Mouse (Mus musculus) G1E (cell line): ENCODE data around the gene Rnf187. TPM values are rescaled to one million over a fixed set of nuclear protein-coding genes. Genes with fewer than 3 reads are reported as not detected.

Source experiments
- ATAC-seq: 2 replicates; pipeline ENCODE4 v1.8.0; 2016; ENCODE audit warnings: mild to moderate bottlenecking; ENCODE audit not compliant: insufficient number of reproducible peaks, poor library complexity, low FRiP score, severe bottlenecking; ENCODE audit errors: extremely low read depth
- DNase-seq: peaks from one replicate; pipeline ENCODE4 v3.0.0; 2012; ENCODE audit warnings: low spot score
- H3K27me3 ChIP-seq: 2 replicates; pipeline ENCODE4 v1.6.1; 2012; ENCODE audit warnings: mild to moderate bottlenecking, low read length, inconsistent platforms; ENCODE audit not compliant: insufficient read depth
- H3K36me3 ChIP-seq: replicated peaks from 2 replicates; pipeline ENCODE3; 2012; ENCODE audit warnings: mild to moderate bottlenecking, inconsistent platforms
- H3K4me1 ChIP-seq: 2 replicates; pipeline ENCODE4 v1.6.1; 2012; ENCODE audit warnings: low read depth, low read length, inconsistent platforms, mixed read lengths; ENCODE audit not compliant: insufficient read depth
- H3K4me3 ChIP-seq: 2 replicates; pipeline ENCODE4 v1.5.1; 2012; ENCODE audit warnings: low read depth, mild to moderate bottlenecking, inconsistent platforms, low read length, moderate library complexity, mixed read lengths
- H3K9me3 ChIP-seq: replicated peaks from 2 replicates; pipeline ENCODE4 v1.6.1; 2012; ENCODE audit warnings: inconsistent platforms
- CTCF ChIP-seq: IDR thresholded peaks from 2 replicates; pipeline ENCODE4 v1.5.1; 2012; ENCODE audit warnings: low read depth, low read length, inconsistent platforms, mixed read lengths
- GATA1 ChIP-seq: IDR thresholded peaks from 2 replicates; pipeline ENCODE4 v1.6.1; 2012; ENCODE audit warnings: borderline replicate concordance, low read length, inconsistent platforms, mixed read lengths
- GATA2 ChIP-seq: IDR thresholded peaks from 2 replicates; pipeline ENCODE4 v1.6.1; 2012; ENCODE audit warnings: low read depth, low read length, inconsistent platforms, borderline replicate concordance
- POLR2AphosphoS5 ChIP-seq: IDR thresholded peaks from 2 replicates; pipeline ENCODE4 v1.6.1; 2012; ENCODE audit warnings: low read depth, low read length, inconsistent platforms; ENCODE audit not compliant: insufficient replicate concordance
- TAL1 ChIP-seq: conservative IDR thresholded peaks from 2 replicates; pipeline ENCODE4 v1.6.1; 2012; ENCODE audit warnings: low read depth, low read length, inconsistent platforms, mixed read lengths
- polyA plus RNA-seq: library from polyadenylated mRNA; stranded (reverse); fragments of >175 nt; gene quantifications from 2 replicates; pipeline ENCODE4 v1.2.3, GENCODE M21; 2012
- total RNA-seq, 2 experiments: library from RNA; stranded (forward) in 1 of 2; stranded (reverse) in 1 of 2; fragments of 200-1000 nt in 1 of 2; fragments of >200 nt in 1 of 2; fragmentation: Nextera tagmentation in 1 of 2; gene quantifications; 2 replicates each; pipeline ENCODE4 v1.2.3; 2014 to 2017

The Rnf187 gene
- total and polyA plus RNA-seq, 3 experiments: 55.7 to 225 (median 72.8) TPM

DNA sequence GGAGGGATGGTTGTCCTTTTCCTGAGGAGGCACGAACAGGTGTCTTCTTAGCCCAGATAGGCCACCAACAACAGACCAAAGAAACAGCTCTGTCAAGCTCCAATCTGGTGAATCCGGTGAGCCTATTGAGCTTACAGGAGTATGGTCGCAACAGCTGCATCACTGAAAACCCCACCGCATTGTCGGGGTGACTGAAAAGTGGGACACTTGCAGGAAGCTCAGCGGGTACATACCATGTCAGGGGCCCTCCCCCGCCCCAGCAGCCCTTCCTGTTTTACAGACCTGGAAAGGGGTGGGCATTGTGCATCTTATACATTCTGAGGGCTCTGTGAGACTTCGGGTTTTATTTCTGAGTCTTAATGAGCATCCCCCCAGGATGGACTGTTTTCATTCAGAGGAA lies 55.0 kb downstream of the Rnf187 start:
- H3K4me3 ChIP-seq: no peak overlapping the region
- ATAC-seq: no peak
- H3K4me1 ChIP-seq: no peaks in the 10 kb centered on the region
- TF ChIP-seq GATA1 (no peak), POLR2AphosphoS5 (no peak), TAL1 (no peak), CTCF (no peak), GATA2 (no peak)
- no peak for DNase-seq
- no peaks in the 10 kb centered on the region for H3K36me3 ChIP-seq
- no peaks in the 10 kb centered on the region for H3K9me3 ChIP-seq
- peaks cover 6% of the 10 kb centered on the region for H3K27me3 ChIP-seq

Other genes starting within 250 kb of the Rnf187 start
Only the 20 nearest of the 21 such genes appear.
- not detected in 2 replicates for gene Olfr319, start 239.8 kb downstream of the Rnf187 start, total RNA-seq (2014; fragmentation: Nextera tagmentation)
- gene Olfr319, start 239.8 kb downstream of the Rnf187 start, total RNA-seq (2017): 0.27 TPM in 1 of 2 replicates, not detected in the other
- not detected in 2 replicates for gene Olfr319, start 239.8 kb downstream of the Rnf187 start, polyA plus RNA-seq
- 0.45 TPM in 1 of 2 replicates, not detected in the other for gene Olfr318, start 214.9 kb downstream of the Rnf187 start, total RNA-seq (2014; fragmentation: Nextera tagmentation)
- gene Olfr318, start 214.9 kb downstream of the Rnf187 start, total RNA-seq (2017): 0.06 and 0.33 TPM in 2 replicates
- not detected in 2 replicates for gene Olfr318, start 214.9 kb downstream of the Rnf187 start, polyA plus RNA-seq
- not detected in 2 replicates for gene Olfr317, start 199.7 kb downstream of the Rnf187 start, total RNA-seq (2014; fragmentation: Nextera tagmentation)
- gene Olfr317, start 199.7 kb downstream of the Rnf187 start, total RNA-seq (2017): not detected in 2 replicates
- gene Olfr317, start 199.7 kb downstream of the Rnf187 start, polyA plus RNA-seq: not detected in 2 replicates
- gene Olfr316, start 186.2 kb downstream of the Rnf187 start, total RNA-seq (2014; fragmentation: Nextera tagmentation): not detected in 2 replicates
- 0.06 and 0.33 TPM in 2 replicates for gene Olfr316, start 186.2 kb downstream of the Rnf187 start, total RNA-seq (2017)
- not detected in 2 replicates for gene Olfr316, start 186.2 kb downstream of the Rnf187 start, polyA plus RNA-seq
- not detected in 2 replicates for gene Olfr315, start 165.7 kb downstream of the Rnf187 start, total RNA-seq (2014; fragmentation: Nextera tagmentation)
- not detected in 2 replicates for gene Olfr315, start 165.7 kb downstream of the Rnf187 start, total RNA-seq (2017)
- gene Olfr315, start 165.7 kb downstream of the Rnf187 start, polyA plus RNA-seq: not detected in 2 replicates
- not detected in 2 replicates for gene Olfr314, start 156.0 kb downstream of the Rnf187 start, total RNA-seq (2014; fragmentation: Nextera tagmentation)
- 0.05 and 0.06 TPM in 2 replicates for gene Olfr314, start 156.0 kb downstream of the Rnf187 start, total RNA-seq (2017)
- not detected in 2 replicates for gene Olfr314, start 156.0 kb downstream of the Rnf187 start, polyA plus RNA-seq
- not detected in 2 replicates for gene Fam183b, start 137.0 kb downstream of the Rnf187 start, total RNA-seq (2014; fragmentation: Nextera tagmentation)
- gene Fam183b, start 137.0 kb downstream of the Rnf187 start, total RNA-seq (2017): not detected in 2 replicates
- gene Fam183b, start 137.0 kb downstream of the Rnf187 start, polyA plus RNA-seq: not detected in 2 replicates
- gene Olfr313, start 123.9 kb downstream of the Rnf187 start, total RNA-seq (2014; fragmentation: Nextera tagmentation): not detected in 2 replicates
- gene Olfr313, start 123.9 kb downstream of the Rnf187 start, total RNA-seq (2017): 0.11 TPM in 1 of 2 replicates, not detected in the other
- gene Olfr313, start 123.9 kb downstream of the Rnf187 start, polyA plus RNA-seq: not detected in 2 replicates
- not detected in 2 replicates for gene Olfr312, start 109.7 kb downstream of the Rnf187 start, total RNA-seq (2014; fragmentation: Nextera tagmentation)
- 0.05 and 0.64 TPM in 2 replicates for gene Olfr312, start 109.7 kb downstream of the Rnf187 start, total RNA-seq (2017)
- not detected in 2 replicates for gene Olfr312, start 109.7 kb downstream of the Rnf187 start, polyA plus RNA-seq
- not detected in 2 replicates for gene Olfr311, start 99.7 kb downstream of the Rnf187 start, total RNA-seq (2014; fragmentation: Nextera tagmentation)
- 0.33 TPM in 1 of 2 replicates, not detected in the other for gene Olfr311, start 99.7 kb downstream of the Rnf187 start, total RNA-seq (2017)
- gene Olfr311, start 99.7 kb downstream of the Rnf187 start, polyA plus RNA-seq: not detected in 2 replicates
- gene Gm12258, start 91.8 kb downstream of the Rnf187 start, total RNA-seq (2014; fragmentation: Nextera tagmentation): 13.9 and 15.1 TPM in 2 replicates
- 8.7 and 8.8 TPM in 2 replicates for gene Gm12258, start 91.8 kb downstream of the Rnf187 start, total RNA-seq (2017)
- 0.21 and 0.62 TPM in 2 replicates for gene Gm12258, start 91.8 kb downstream of the Rnf187 start, polyA plus RNA-seq
- 1.5 and 10.3 TPM in 2 replicates for gene 2810021J22Rik, start 71.7 kb downstream of the Rnf187 start, total RNA-seq (2014; fragmentation: Nextera tagmentation)
- gene 2810021J22Rik, start 71.7 kb downstream of the Rnf187 start, total RNA-seq (2017): 0.46 and 1.7 TPM in 2 replicates
- gene 2810021J22Rik, start 71.7 kb downstream of the Rnf187 start, polyA plus RNA-seq: 0.02 TPM in 2 replicates
- gene Zfp39, start 34.7 kb downstream of the Rnf187 start, total RNA-seq (2014; fragmentation: Nextera tagmentation): 22.0 and 22.6 TPM in 2 replicates
- 5.5 and 7.0 TPM in 2 replicates for gene Zfp39, start 34.7 kb downstream of the Rnf187 start, total RNA-seq (2017)
- 0.80 and 0.85 TPM in 2 replicates for gene Zfp39, start 34.7 kb downstream of the Rnf187 start, polyA plus RNA-seq
- 17.5 TPM in 1 of 2 replicates, not detected in the other for gene Btnl10, start 21.0 kb downstream of the Rnf187 start, total RNA-seq (2014; fragmentation: Nextera tagmentation)
- under 0.01 TPM in 1 of 2 replicates, not detected in the other for gene Btnl10, start 21.0 kb downstream of the Rnf187 start, total RNA-seq (2017)
- gene Btnl10, start 21.0 kb downstream of the Rnf187 start, polyA plus RNA-seq: not detected in 2 replicates
- 2.7 and 23.2 TPM in 2 replicates for gene Hist3h2ba, start 10.0 kb upstream of the Rnf187 start, total RNA-seq (2014; fragmentation: Nextera tagmentation)
- gene Hist3h2ba, start 10.0 kb upstream of the Rnf187 start, total RNA-seq (2017): 6.0 and 7.1 TPM in 2 replicates
- gene Hist3h2ba, start 10.0 kb upstream of the Rnf187 start, polyA plus RNA-seq: 0.20 TPM in 1 of 2 replicates, not detected in the other
- 93.3 and 107 TPM in 2 replicates for gene Hist3h2a, start 15.8 kb upstream of the Rnf187 start, total RNA-seq (2014; fragmentation: Nextera tagmentation)
- 108 and 128 TPM in 2 replicates for gene Hist3h2a, start 15.8 kb upstream of the Rnf187 start, total RNA-seq (2017)
- gene Hist3h2a, start 15.8 kb upstream of the Rnf187 start, polyA plus RNA-seq: 6.2 and 13.5 TPM in 2 replicates
- gene Trim17, start 15.8 kb upstream of the Rnf187 start, total RNA-seq (2014; fragmentation: Nextera tagmentation): not detected in 2 replicates
- gene Trim17, start 15.8 kb upstream of the Rnf187 start, total RNA-seq (2017): 0.11 and 0.12 TPM in 2 replicates
- gene Trim17, start 15.8 kb upstream of the Rnf187 start, polyA plus RNA-seq: 0.12 and 7.5 TPM in 2 replicates
- 44.7 and 48.2 TPM in 2 replicates for gene Trim11, start 39.2 kb upstream of the Rnf187 start, total RNA-seq (2014; fragmentation: Nextera tagmentation)
- 32.3 and 36.4 TPM in 2 replicates for gene Trim11, start 39.2 kb upstream of the Rnf187 start, total RNA-seq (2017)
- 69.3 and 75.9 TPM in 2 replicates for gene Trim11, start 39.2 kb upstream of the Rnf187 start, polyA plus RNA-seq
- gene Obscn, start 197.5 kb upstream of the Rnf187 start, total RNA-seq (2014; fragmentation: Nextera tagmentation): not detected in 2 replicates
- 0.17 and 0.27 TPM in 2 replicates for gene Obscn, start 197.5 kb upstream of the Rnf187 start, total RNA-seq (2017)
- 0.11 TPM in 2 replicates for gene Obscn, start 197.5 kb upstream of the Rnf187 start, polyA plus RNA-seq
- gene Iba57, start 224.8 kb upstream of the Rnf187 start, total RNA-seq (2014; fragmentation: Nextera tagmentation): 3.0 and 4.9 TPM in 2 replicates
- 7.3 and 8.6 TPM in 2 replicates for gene Iba57, start 224.8 kb upstream of the Rnf187 start, total RNA-seq (2017)
- gene Iba57, start 224.8 kb upstream of the Rnf187 start, polyA plus RNA-seq: 10.5 and 10.8 TPM in 2 replicates